Mouse (Mus musculus) urinary bladder, postnatal 25 days (tissue): Measurements from ENCODE around the gene Tent2.

Source experiments
- DNase-seq: peaks from one replicate; pipeline ENCODE4 v3.0.0; 2022; ENCODE audit warnings: low spot score

Tent2 gene

DNA sequence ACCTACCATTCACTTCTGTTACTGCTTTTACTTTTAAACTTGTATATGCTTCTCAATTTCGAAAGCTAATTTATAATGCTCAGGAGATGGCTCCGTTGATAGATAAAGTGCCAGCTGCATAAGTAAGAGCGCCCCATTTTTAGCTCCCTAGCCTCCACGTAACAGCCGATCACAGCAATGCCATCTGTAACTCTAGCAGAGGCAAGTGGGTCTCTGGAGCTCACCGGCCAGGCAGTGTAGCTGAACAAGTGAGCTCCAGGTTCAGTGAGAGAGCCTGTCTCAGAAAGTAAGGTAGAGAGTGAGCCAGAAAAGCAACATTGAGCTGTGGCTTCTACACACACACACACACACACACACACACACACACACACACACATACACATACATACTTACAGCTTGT is 51.0 kb downstream of the Tent2 start:
- no peak for DNase-seq

DNA sequence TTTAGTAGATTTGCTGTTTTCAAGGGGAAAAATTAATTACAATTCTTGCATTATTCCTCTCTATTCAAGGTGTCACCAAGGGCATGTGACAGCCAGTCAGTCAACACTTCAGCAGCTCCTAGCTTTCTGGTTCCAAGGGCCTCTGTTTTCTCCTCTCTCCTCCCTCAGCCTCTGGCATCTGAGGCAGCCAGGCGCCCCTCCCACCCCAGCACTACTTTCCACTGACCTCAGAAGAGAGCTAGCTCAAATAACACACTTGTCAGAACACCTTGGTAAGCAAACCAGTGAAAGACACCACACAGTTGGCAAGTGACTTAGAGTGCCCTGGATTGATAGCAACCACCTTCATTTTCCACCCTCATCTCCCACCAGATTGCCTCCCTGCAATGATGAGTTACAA is 54.1 kb downstream of the Tent2 start:
- DNase-seq: no peak

DNA sequence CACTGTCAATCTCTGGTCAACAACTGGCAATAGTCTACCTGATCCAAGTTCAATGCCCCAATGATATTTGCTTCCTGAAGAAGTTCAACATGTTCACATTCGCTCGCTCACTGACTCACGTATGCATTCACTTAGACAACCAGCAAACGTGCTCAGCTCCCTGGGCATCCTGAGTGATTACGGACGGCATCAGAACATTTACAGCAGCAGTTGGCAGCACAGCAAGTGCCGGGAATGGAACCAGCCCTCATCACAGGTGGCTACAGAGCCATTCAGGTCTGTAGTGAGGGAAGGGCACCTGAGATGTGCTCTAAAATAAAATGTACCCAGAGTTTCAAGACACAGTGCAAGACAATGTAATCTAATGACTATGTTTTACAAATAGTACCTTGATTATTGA is 55.1 kb downstream of the Tent2 start:
- no peak for DNase-seq

DNA sequence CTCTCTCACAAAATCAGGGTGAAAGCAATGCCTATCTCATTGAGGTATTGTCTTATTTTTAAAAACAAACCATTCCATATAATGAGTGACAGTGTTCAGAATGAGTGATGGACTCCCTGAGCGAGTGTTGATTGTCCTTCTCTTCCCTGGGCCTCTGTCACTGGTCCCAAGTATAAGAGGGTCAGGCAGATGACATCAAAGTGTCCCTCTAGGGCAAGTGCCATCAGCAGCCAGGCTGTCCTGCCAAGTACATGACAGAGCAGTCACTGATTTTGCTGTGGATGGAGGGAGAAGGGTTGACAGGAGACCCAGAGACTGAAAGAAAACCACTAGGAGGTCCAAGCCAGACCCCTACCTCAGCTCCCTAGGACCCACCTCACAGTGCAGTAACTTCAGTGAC is 55.9 kb downstream of the Tent2 start:
- no peak for DNase-seq

DNA sequence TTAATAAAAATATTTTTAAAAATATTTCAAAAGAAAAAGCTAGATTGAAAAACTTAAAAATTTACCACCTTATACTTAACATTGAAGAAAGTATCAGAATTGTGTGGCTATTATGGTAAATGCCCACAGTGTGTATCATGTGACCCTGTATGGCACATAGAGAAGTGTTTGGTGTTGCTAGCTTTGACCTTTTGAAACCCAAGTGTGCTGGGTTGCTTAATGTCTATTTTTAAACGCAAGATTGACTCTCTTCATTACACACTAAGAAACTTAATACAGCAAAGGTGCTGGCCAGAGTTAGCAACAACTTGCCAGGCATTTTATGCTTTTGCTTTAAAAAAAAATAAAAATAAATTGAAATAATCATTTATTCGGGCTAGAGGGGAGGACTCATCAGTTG is 56.7 kb downstream of the Tent2 start:
- DNase-seq: no peak

DNA sequence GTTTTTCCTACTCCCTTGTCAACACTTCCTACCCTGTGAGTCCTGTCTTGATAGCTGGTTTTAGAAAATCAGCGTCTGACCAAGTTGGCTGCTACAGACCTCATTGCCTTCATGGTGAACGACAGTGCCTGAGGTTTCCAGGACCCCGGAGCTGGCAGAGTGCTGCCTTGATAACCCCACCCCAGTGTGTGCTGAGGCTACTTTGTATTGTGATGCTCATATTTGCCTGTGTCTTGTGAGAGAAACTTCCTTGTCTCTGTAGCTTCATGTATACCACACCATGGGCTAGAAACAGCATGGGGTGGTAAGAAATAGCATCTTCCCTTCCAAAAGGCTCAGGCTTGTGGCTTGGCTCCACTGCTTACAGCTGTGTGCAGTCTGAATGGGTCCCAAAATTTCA is 61.5 kb downstream of the Tent2 start:
- no peak for DNase-seq

DNA sequence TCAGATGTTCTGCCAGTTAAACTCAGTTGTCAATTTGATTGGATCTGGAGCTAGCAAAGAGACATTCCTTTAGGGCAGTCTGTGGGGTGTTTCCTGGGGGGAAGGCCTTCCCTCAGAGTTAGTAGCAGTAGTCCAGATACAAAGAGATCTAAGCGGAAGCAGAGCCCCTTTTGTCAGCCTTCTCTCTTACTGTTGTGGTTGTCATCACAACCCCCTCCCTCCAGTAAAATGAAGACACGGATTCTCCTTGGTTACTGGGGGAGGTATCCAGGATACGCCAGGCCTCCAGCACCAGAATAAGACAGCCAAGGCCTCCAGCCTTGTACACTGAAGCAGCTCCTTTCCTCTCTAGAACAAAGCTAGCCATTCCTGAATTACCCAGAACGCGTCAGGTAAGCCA is 63.2 kb downstream of the Tent2 start:
- no peak for DNase-seq

DNA sequence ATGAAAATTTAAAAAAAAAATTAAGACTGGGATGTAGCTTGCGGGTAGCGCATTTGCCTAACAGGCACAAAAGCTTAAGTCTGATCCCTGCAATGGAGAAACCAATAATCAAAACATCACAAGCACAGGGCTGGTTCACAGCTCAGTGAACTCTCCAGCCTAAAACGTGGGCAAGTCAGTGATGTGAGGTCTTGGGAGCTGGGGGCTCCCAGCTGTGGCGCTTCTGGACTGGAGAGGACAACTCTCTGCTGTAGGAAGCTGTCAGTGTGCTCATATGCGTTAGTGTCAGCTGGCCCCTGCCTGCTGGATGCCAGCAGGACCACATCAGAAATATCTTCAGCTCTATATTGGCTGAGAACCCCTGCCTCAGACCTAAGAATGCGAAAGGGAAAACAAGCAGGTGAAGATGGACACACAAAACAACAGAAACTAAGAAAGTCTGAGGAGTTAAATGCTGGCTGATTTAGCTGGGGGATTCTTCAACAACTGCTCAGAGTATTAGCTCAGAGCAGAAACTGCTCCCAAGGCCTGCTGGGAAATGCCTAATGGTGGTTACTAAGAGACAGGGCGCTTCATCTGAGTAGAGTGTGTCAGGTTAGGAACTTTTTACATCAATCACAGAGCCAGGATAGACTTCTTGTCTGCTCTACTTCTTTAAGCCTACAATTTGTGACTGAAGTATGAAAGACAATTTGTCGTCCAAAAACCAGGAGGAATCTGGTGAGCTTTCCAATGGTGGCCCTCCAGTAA is 63.9 kb downstream of the Tent2 start:
- no peak for DNase-seq

DNA sequence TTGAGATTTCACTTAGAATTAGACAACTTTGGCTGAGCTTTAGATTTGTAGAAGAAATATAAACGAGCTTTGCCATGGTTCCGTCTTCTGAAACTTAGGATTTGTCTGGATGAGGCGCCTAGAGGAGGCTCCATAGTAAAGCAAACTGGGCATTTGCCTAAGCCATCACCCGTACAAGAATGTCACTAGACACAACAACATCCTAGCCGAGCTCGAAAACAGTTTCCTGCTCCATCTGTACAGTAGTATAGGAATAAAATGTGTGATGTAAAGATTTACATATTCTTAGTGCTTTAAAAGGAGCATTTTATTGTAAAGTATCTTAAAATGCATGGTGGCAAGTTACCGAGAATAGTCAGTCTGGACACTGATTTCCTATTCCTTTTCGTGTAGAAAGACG is 69.9 kb downstream of the Tent2 start:
- DNase-seq: no peak

DNA sequence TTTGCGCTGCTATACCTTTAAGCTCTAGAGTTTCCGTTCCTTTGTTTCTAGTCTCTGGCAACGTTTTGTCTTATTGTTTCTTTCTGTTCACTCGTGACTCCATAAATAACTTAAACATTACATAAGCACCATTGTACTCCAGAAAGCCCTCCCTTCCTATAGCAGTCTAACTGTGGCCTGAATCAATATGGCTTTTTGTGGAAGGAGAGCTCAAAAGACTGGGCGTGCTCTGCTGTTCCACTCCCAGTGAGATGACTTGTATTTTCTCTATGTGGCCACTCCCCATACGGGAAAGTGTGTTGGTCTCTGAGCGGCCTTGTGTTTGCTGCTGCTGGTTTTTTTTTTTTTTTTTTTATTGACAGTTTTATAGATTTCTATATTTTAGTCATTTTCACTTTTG is 74.9 kb downstream of the Tent2 start:
- no peak for DNase-seq

DNA sequence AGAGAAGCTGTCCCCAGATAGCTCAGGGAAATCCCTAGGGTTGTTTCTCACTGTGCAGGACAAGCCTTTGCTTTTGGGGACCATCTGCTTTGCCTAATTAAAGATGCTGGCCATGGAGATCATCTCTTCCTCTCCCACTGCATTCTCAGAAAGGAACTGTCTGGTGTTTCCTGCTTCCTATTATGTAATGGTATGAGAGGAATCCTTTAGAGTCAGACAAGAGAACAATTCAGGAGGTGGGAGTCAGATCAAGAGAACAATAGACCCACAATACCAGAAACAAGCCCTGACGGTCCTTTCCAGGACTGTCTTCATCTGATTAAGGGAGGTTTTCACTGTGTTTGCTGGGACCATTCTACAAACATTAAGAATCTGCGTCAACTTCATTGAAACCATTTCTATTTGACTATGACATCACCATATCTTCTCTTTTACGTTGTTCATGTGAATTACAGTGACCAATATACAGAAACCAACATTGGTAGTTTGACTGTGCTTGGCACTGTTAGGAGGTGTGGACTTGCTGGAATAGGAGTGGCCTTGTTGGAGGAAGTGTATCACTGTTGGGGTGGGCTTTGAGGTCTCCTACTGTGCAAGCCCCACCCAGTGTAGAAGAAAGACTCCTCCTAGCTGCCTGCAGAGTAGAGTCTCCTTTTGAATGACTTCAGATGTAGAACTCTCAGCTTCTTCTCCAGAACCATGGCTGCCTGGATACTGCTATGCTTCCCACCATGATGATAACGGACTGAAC is 89.7 kb downstream of the Tent2 start:
- DNase-seq: no peak

DNA sequence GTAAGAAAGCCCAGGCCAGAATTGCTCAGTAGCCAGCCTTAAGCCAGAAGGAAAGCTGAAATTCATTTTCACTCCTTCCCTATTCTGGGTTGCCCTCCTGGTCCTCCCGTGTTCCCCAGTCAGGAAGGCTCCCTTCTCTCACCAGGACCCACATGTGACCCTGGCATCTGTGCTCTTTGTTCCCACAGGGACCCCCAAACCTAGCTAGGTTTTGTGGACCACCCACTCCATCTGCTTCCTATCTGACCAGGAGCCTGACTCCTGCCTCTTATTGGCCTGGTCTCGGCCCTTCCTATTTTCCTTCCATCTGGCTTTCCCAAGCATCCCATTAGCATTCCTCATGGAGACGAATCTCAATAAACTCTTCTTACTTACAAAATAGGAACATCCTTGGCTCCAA is 93.6 kb downstream of the Tent2 start:
- no peak for DNase-seq

DNA sequence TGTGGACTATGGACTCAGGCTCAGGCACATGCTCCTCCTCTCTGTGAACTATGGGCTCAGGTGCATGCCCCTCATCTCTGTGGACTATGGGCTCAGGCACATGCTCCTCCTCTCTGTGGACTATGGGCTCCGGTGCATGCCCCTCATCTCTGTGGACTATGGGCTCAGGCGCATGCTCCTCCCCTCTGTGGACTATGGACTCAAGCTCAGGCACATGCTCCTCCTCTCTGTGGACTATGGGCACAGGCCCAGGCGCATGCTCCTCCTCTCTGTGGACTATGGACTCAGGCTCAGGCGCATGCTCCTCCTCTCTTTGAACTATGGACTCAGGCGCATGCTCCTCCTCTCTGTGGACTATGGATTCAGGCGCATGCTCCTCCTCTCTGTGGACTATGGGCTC is 95.5 kb downstream of the Tent2 start:
- no peak for DNase-seq
